Mouse (Mus musculus) hindlimb bud, embryonic 11.5 days (tissue): ENCODE data around the gene Zfp385b.

Experiments used
- DNase-seq: peaks from one replicate; pipeline ENCODE4 v3.0.0-alpha.2; 2012; ENCODE audit warnings: low read depth, low spot score; ENCODE audit errors: extremely low spot score

Zfp385b gene

DNA sequence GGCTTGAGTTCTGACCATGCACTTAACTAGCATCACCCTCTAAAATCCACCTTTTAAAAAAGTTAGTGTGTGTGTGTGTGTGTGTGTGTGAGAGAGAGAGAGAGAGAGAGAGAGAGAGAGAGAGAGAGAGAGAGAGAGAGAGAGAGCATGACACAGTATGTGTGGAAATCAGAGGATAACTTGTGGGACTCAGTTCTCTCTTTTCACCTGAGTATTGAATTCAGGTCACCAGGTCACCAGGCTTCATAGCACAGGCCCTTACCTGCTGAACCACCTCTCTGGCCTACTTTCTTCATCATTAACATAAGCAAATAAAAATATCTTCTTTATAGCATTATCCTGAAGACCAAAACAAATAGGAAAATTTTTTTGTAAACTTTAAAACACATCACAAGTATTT, at the start of gene Zfp385b:
Gene Zfp385b (minus strand): TSS at position 101 of the 400 bp plus-strand sequence.
- DNase-seq, result no peak

DNA sequence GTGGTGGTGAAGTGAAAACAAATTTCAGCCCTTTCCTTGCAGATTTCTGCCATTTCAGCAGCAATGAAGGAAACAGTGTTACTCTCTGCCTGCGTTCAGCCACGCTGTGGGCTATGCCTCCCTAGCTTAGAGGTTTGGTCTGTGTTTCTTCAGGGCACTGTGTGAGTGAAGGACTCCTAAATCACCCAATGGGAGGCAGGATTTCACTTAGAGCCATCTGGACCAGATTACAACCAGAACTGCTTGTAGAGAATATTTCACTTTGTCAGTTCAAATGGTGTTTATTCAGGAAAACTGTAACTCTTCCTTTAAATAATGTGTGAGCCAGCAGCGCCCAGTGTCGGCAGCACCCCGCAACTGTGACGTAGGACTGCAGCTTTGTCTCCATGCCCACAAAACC, 44.5 kb upstream of the Zfp385b start:
- DNase-seq, result no peak

DNA sequence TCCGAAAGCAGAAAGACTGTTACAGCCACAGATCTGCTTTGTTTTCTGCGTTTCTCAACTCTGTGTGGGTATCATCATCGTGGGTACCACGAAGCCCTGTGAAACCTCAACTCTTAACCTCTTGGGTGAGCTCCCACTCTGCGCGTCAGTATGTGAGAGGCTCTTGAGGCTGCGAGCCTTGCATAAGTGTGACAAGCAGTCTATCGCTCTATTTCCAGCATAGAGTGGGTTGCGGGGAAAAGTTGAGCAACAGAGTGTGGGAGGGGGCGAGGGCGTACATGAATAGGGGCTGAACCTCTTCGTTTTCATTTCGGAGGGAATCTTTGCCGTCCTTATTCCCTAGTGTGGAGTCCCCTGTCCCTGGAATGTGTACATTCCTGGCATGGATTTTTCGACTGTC, 44.1 kb upstream of the Zfp385b start:
- DNase-seq, result no peak

DNA sequence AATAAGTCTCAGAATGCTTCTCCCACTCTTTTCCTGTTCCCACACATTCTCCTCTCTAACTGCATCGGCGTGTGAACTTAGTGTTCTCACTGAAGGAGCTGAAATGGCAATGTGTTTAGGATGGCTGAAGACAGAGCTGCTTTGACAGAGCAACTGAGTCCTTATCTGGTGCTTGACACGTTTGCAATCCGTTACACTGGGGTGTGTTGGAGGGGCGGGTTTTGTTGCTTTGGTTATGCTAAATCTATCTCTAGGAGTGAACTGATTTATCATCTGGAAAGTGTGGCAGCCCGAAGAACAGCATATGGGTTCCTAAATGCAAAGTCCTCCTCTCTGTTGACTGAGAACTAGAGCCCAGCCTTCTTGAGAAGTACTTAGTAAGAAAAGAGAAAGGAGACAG, 22.0 kb upstream of the Zfp385b start:
- no peak for DNase-seq

DNA sequence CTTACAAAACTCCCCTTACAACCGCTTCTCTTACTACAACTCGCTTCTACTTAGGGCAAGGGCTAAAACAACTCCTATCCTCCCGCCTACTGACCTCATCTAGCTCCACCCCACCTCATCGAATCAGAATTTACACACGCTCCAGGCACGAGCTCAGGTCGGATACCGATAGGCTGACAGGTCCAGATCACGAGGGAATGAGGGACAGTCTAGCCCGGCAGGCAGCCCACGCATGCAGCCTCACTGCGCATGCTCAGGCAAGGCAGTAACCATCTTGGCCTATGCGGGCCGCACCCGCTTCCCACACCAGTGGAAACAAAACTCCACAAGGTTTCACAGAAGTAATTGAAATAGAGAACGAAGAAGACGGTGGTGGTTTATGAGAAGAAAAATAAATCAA, 20.1 kb upstream of the Zfp385b start:
- DNase-seq, result no peak

DNA sequence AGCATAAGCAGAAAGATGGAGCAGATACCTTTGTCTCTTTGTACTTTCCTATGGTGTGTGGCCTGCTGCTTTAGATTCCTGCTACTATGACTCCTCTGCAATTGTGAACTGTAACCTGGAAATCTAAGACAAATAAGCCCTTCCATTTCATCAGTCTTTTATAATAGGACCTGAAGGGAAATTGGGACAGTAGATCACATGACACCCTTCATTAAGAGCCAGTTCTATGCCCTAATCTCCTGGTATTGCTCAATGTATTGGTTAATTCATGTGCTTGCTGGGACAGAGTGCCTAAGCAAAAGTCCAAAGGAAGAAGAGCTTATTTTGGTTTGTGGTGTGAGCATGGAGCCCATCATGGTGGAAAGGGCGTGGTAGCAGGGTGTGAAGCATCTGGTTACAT, 19.2 kb upstream of the Zfp385b start:
- no peak for DNase-seq

DNA sequence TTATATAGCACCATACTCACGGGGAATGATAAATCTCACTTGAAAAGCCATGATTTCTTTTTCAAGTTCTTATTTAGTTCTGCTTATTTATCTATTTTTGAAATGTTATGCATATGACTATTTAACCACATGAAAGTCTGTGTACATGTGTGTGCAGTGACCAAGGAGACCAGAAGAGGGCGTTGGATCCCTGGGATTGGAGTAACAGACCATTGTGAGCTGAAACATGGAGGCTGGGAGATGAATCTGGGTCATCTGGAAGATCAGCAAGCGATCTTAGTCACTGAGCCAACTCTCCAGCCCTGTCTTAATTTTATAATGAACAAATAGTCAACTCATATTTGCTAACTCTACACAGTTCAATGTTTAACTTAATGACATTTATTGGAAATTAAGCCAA, 16.3 kb upstream of the Zfp385b start:
- DNase-seq, result no peak

DNA sequence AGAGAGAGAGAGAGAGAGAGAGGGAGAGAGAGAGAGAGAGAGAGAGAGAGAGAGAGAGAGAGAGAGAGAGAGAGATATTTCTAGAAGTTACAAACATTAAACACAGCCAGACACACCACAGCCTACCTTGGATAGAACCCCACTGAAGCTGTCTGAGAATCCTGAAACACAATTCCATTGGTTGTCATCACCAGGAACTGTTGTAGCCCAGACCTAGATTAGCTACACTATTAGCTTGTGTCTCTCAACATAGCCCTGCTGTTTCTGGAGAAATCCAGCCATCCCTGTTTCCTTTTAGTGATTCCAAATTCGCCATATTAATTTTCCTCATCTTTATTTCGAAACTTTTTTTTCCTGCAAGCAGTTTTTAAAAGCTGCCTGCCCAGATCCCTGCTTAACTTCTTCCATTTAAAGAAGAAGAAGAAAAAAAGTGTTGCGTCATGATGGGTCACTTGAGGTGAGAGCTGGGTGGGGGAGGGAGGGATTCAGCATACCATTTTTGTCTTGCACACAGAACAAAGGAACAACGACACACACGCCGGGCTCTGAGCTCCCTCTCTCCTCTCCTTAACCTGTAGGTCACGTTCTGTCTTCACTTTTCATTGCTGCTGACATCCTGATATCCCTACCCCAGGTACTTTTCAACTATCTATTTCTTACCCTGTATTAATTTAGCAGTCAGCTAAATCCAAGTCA, 6.8 kb upstream of the Zfp385b start:
- no peak for DNase-seq

DNA sequence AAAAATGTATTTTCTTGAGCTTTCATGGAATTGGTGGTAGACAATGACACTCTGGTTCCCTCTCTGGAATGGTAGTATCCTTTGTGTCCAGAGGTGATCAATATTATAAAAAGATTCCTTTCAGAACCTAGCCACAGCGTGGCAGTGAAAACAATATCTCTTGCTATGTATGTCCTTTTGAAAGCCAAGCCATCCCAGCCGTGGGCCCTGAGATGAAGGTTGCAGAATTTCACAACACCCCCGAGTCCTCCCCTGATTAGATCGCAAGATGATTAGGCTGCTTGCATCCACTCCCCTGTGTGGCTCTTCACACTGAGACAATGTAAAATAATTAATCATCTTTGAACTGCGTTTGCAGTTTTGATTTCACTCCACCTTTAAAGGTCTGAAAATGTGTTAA, 3.6 kb upstream of the Zfp385b start:
- DNase-seq, result no peak

DNA sequence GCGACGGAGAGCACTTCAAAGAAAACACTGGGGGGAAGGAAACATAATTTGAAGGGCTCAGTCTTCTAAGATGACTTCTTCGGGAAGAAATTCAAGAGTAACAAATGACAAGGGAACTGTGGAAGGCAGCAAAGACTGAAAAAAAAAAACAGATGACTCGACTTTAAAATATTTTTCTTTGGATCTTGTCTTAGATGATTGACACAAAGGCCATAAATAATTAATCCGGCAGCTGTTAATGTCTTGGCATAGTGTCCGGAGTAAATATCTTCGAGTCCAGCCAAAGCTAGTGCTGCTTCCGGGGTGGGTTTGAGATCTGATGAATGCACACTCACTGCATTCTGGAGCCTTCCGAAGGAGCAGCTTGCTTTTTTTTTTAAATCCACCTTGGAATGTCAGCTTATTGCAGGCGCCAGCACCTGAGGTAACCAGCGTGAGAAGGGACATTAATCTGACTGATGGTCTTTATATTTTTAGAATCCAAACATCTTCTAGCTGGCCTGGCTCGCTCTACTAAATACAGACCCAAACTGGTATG, 2.0 kb downstream of the Zfp385b start:
- no peak for DNase-seq

DNA sequence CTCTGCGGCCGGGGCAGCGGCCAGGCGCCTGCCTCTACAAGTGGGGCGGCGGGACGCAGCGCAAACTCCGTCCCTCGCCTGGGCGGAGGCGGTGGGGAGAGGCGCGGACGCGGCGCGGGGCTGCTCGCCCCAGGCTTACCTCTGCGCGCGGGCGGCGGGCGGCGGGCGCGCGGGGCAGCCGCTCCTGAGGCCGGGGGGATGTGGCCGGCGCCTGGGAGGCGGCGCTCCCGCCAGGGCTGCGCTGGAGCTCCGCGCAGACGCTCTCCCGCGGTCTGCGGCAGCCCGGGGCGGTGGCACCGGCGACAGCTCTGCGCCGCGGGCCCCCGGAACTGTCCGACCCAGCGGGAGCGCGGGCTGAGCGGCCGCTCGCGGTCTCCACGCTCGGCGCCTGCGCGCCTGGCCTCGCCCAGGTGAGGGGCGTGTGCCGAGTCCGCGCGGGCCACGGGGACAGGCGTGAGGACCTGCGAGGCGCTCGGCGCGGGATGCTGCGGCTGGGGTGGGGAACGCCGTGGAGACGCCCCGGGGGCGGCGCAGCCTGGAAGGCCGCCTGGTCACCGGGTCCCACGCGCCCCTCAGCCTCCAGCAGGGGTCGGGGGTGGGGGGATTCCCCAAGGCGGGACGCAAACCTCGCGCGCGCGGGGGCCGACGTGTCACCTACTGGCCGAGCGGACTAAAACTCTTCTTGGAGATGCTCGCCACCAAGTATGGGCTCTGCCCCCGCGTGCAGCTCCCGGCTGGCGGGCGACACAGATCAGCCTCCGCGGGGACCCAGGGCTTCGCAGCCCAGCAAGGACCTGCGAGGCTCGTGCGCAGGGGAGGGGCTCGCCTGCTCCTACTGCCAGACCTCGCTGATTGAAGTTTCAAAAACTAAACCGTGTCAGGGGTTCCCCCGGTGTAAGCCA, 2.8 kb downstream of the Zfp385b start:
- DNase-seq, result no peak

DNA sequence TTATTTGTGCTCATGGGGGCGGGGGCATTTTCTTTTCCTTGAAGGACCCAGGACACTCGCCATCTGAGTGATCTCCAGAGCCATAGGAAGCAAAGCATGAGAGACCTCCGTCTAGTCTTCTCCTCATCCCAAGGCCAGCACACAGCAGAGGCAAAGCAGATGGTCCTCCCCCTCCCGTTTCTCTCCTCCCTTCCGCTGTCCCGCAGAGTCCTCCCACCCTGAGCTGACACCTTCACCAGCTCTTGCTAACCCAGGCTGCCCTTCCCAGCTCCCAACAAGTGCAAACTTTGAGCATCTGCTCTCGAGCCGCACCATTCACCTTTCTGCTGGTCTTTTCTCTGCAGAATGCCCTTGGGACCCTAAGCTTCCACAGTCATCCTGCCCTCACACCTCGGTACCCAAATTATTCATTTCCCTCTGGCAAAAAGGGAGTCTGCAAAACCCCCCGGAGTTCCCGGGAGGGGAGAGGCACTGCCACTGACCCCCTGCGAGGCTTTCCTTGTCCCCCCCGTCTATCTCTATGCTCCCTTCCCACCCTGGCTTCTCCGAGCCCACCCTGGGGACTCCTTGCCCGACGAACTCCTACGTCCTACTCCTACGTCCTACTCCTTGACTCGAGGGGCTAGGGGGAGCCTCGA, 3.5 kb downstream of the Zfp385b start:
- DNase-seq, result no peak

DNA sequence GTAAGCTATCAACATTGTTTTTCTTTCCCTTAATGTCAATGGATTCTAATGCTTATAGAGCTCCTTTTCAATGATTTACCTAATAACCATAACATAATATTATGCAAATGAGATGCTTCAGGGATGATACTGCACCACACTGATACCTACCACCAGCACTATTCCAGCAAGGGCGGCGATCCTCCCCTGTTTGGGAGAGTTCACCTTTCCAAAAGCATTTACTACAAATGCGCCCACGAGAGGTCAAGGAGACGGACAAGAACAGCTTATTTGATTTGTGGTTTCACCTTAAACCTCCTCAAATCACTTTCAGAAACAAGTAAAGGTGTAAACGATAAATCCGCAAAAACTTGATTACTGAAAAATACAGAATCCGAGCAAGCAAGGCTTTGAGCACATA, 4.5 kb downstream of the Zfp385b start:
- no peak for DNase-seq

DNA sequence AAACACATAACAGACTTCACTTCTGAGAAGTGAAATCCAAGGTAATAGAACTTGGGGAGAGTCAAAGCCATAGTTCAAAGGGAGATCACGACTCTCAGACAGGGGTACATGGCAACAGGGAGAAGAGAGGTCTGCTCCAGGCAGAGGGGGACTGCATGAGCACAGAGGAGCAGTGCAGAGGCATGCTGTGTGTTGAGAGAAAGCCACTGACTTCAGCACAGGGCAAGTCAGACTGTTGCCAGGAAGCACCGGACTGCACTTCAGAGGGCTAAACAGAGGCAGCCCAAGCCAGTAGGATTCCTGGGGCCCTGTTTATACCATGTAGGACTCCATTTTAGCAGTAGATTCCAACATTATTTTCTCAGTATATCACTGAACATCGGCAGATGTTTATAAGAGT, 6.4 kb downstream of the Zfp385b start:
- no peak for DNase-seq

DNA sequence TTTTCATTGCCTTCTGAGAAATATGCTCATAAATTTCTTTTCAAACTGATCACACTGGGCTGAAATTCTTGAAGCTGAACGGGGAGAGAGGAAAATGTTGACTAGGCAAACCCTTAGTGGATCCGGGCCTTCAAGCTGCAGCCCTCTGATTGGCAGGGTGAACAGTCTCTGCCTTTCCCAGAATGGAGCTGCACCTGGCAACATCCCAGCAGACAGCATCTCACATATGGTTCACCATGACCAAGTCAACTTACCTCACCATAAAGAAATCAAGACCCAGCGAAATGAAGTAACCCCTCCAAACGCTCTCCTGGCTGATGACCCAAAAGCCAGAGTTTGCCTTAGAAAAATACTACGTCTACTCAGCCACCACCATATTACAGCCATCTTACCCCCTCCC, 8.7 kb downstream of the Zfp385b start:
- DNase-seq, result no peak

DNA sequence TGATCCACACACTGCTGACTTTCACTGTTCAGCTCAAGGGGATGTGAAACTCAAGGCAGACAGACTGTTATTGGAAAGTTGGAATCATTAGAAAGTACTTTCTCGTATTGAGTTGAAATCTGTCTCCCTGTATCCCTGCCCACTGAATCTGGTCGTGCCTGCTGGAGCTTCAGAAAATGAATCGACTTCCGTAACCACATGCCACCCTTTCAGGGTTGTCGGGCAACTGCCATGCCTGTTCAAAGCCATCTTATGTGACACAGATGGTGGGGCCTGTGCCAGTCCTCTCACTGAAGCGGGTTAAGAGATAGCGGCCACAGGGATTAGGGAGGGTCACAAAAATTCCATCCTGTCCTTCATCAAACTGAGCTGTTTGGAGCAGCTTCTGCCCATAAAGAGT, 14.7 kb downstream of the Zfp385b start:
- no peak for DNase-seq

DNA sequence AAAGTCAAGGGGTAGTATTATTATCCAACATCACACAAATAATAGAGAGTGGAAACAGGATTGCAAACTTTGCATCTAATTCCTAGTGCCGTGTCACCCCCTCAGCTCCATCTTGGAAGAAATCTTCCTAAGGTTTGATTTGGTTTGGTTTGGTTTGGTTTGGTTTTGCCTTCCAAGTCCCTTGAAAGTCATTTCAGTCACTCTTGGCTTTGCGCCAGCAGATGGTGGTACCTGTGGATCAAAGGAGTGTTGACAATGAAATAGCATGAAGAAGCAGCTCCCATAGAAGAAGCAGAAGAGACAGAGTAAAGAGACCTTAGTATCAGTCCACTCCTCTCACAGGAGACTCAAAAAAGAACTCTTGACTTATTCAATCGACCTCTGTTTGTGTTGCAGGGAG, 17.1 kb downstream of the Zfp385b start:
- DNase-seq, result no peak

DNA sequence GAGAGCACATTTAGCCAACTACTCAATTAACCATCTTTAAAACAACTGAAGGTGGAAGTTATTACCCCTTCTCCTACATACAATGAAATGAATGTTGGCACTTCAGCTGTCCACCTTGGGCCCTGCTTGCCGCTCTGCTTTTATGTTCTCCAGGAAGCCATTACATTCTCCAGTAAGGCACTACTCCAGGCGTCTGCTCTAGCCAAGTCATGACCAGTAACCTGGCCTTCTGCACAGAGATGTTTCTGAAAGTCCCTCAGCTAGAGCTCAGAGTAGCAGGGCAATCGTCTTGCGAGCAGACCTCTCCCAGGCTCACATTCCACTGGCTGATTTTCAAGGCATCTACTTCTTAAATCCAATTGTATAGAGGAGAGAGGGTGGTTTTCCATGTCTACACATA, 18.0 kb downstream of the Zfp385b start:
- no peak for DNase-seq

DNA sequence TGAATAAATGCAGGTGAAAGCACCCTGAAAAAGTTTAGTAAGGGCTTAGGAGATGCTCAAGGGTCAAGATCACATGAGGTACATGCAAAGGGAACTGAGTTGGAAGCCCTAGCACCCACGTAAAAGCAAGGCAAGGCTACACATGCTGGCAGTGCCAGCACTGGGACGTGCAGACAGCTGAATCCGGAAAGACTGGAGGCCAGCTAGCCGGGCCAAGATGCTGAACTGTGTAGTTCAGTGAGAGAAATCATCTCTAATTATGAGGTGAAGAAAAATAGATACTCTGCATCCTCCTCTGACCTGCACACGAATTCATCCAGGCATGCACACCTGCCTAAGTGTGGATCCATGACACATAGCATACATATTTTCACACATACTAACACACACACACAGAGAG, 18.4 kb downstream of the Zfp385b start:
- no peak for DNase-seq

DNA sequence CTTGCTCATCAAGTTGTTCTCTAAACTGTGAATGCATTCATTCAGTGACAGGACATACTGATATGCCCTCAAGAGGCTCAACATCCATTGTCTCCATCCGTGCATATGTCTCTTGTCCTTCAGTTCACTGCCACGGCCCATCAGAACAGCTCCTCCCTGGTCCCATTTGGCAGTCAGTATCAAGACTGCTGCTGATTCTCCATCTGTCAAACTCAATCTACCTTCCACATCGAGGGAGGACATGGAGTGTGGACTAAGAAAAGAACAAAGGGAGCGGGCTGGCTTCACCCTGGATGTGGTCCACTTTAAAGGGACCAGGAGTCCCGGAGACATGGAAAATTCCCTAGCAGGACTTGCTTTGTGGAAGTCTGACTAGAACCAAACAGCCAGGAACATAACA, 22.2 kb downstream of the Zfp385b start:
- DNase-seq, result no peak

DNA sequence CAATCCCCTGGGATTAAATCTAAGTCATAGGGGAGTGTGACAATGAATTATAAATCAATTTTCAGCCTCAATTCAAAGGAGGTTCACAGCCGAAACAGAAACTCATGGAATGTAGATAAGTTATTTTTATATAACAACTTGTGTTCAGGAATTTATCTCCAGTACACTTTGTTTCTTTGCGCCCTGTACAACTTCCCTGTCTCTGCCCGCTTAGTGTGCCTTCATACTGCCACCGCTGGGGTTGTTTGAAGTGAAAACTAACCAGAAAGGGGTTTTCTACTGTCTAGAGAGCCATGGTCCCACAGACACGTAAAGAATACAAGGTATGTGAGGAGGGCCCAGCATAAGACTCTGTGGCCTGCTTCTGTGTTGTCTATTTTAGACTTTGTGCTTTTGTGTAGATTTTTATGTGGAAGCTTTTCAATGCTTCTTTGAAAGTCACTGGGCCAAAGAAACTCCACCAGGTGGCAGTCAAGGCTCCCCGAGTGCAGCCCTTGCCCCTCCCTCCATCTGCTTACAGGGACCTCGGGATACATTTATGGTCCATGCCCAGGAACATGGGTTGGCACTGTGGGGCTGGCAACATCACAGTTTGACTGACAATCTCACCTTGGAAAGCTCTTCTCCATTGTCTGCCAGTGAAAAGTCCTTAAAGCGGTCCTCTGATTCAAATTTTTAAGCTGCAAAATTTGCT, 23.4 kb downstream of the Zfp385b start:
- no peak for DNase-seq
